Mouse (Mus musculus) effector memory CD4-positive, alpha-beta T cell, adult 7 months (primary cell): ENCODE results near the gene Pcdh18. TPM values are rescaled to one million over a fixed set of nuclear protein-coding genes. Genes with fewer than 3 reads are reported as not detected.

Experiments used
- polyA plus RNA-seq: library from polyadenylated mRNA; unstranded; fragments of 100-300 nt; shearing (Covaris generic); gene quantifications from one replicate; pipeline ENCODE4 v1.2.1, GENCODE M21; 2017

The Pcdh18 gene
- polyA plus RNA-seq: not detected

DNA sequence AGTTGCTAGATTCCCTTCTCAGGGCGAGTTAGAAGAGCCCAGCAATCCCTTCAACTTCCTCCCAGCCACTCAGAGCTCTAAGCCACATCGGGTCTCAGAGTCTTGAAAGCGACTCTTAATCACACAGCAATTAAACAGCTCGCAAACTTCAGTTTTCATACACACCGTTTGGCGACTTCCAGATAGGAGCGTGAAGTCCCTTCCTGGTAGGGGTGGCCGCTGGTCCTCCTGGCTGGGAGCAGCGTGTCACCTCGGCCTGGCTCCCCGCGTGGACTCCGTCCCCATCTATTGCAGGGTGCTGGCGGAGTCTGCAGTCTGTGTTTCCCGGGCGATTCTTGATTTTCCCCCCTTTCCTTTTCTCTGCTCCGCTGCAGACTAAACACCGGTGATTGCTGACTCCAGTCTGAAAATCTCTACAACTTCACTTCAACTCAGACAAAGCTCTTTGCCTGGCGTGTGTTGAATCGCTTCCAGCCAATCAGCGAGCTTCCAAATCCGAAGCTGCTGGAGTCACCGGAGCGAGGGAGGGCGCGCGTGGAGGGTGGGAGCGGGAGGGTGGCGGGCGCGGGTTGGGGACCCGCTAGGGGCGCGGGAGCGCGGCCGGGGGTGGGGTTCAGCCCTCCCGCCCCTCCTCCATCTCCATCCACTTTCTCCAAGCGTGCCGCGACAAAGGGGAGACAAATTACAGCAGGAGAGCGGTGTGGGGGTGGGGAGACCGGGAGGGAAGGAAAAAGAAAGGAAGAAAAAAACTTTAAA, at the start of gene Pcdh18:
Gene Pcdh18 (minus strand): TSS at position 456 of the 756 bp plus-strand sequence.

